18 mouse cellular contexts compared by ENCODE assay signal in genomic region chr3:138519218-138519617, GRCm38 (mm10).
"Had no signal": no experiment of that assay in that cellular context is flagged by ENCODE, and none has a peak within 500 bp of the region (broad histone marks: within the 10 kb centered on the region; RNA-seq: fewer than 3 reads in every experiment).

No protein-coding gene starts in this region.

- H3K9ac ChIP-seq: lung, embryonic 14.5 days; midbrain, embryonic 12.5 days; neural tube, embryonic 13.5 days; neural tube, embryonic 15.5 days had no signal

- H3K27me3 ChIP-seq: midbrain, embryonic 12.5 days; neural tube, embryonic 13.5 days had no signal

- H3K27ac ChIP-seq: midbrain, embryonic 10.5 days; midbrain, embryonic 12.5 days; neural tube, embryonic 13.5 days; neural tube, embryonic 15.5 days had no signal

- H3K4me1 ChIP-seq: neural tube, embryonic 15.5 days had no signal

- ATAC-seq: midbrain, embryonic 16.5 days had no signal

- H3K4me2 ChIP-seq: lung, embryonic 14.5 days; midbrain, embryonic 12.5 days; neural tube, embryonic 13.5 days; neural tube, embryonic 15.5 days had no signal

- H3K36me3 ChIP-seq: midbrain, embryonic 10.5 days; midbrain, embryonic 12.5 days; neural tube, embryonic 13.5 days; neural tube, embryonic 15.5 days had no signal

- H3K4me3 ChIP-seq: midbrain, embryonic 10.5 days; midbrain, embryonic 12.5 days; myocyte; neural tube, embryonic 13.5 days; neural tube, embryonic 15.5 days had no signal

- DNase-seq: lung, adult 18-20 months; lung, embryonic 14.5 days; lung, postnatal 10 days; midbrain, embryonic 14.5 days; retina, postnatal 1 day; right cerebral cortex, adult 18-20 months; right cerebral cortex, postnatal 25 days; right cerebral cortex, postnatal 4 days; spleen, adult 18-20 months; thymus, adult 18-20 months; thymus, postnatal 14 days; thymus, postnatal 36 days had no signal

- H3K9me3 ChIP-seq: midbrain, embryonic 10.5 days; neural tube, embryonic 13.5 days; neural tube, embryonic 15.5 days had no signal
